Mouse (Mus musculus): ENCODE measurements at regions not wholly inside any gene's neighbourhood (a gene's known extent, or its start where the extent isn't known, plus 50 kb on each side); places are given as distances from the start of the nearest gene placed in this dataset.
A peak's percentile ranks its signal among the peaks of the same experiment; 100 is the strongest.

- DNase-seq (ENCODE audit: low spot score), result no peak
These were observed 145.9 kb downstream of the Plk2 start for GRCm38 (mm10) chr13:110540543-110541265.

GRCm38 (mm10) chr13:110541288-110542148 is 146.7 kb downstream of the Plk2 start:
- no peak for DNase-seq (ENCODE audit: low spot score)

GRCm38 (mm10) chr13:110542303-110543065 is 147.6 kb downstream of the Plk2 start:
- DNase-seq (ENCODE audit: low spot score), result no peak

- peak; percentile 29 for DNase-seq (ENCODE audit: low spot score)
These were observed 150.6 kb downstream of the Plk2 start for GRCm38 (mm10) chr13:110545454-110545853.

- DNase-seq (ENCODE audit: low spot score), result no peak
These were observed 160.9 kb downstream of the Plk2 start for GRCm38 (mm10) chr13:110555529-110556319.

- no peak for DNase-seq (ENCODE audit: low spot score)
These were observed 161.7 kb downstream of the Plk2 start for GRCm38 (mm10) chr13:110556355-110557095.

GRCm38 (mm10) chr13:110557930-110558727 is 163.3 kb downstream of the Plk2 start:
- DNase-seq (ENCODE audit: low spot score), result peak; percentile 18

GRCm38 (mm10) chr13:110560566-110560965 is 165.7 kb downstream of the Plk2 start:
- peak; percentile 73 for DNase-seq (ENCODE audit: low spot score)

GRCm38 (mm10) chr13:110562499-110562898 is 167.7 kb downstream of the Plk2 start:
- DNase-seq (ENCODE audit: low spot score), result no peak

GRCm38 (mm10) chr13:110562902-110563301 is 168.1 kb downstream of the Plk2 start:
- peak; percentile 84 for DNase-seq (ENCODE audit: low spot score)

- peak; percentile 81 for DNase-seq (ENCODE audit: low spot score)
These were observed 169.1 kb downstream of the Plk2 start for GRCm38 (mm10) chr13:110563967-110564366.

- DNase-seq (ENCODE audit: low spot score), result peak; percentile 53
These were observed 173.8 kb downstream of the Plk2 start for GRCm38 (mm10) chr13:110568482-110569179.

GRCm38 (mm10) chr13:110569180-110569512 is 174.3 kb downstream of the Plk2 start:
- DNase-seq (ENCODE audit: low spot score), result peak; percentile 35

GRCm38 (mm10) chr13:110570386-110570785 is 175.5 kb downstream of the Plk2 start:
- no peak for DNase-seq (ENCODE audit: low spot score)

- no peak for DNase-seq (ENCODE audit: low spot score)
These were observed 178.7 kb downstream of the Plk2 start for GRCm38 (mm10) chr13:110573360-110574065.

GRCm38 (mm10) chr13:110574764-110575471 is 180.1 kb downstream of the Plk2 start:
- no peak for DNase-seq (ENCODE audit: low spot score)

GRCm38 (mm10) chr13:110578159-110578558 is 183.3 kb downstream of the Plk2 start:
- DNase-seq (ENCODE audit: low spot score), result no peak

GRCm38 (mm10) chr13:110580166-110580565 is 185.3 kb downstream of the Plk2 start:
- DNase-seq (ENCODE audit: low spot score), result no peak

All from lung, postnatal 25 days (tissue).